Mouse (Mus musculus): ENCODE results near the gene Spata3. TPM values are rescaled to one million over a fixed set of nuclear protein-coding genes. Genes with fewer than 3 reads are reported as not detected.

The Spata3 gene
- total RNA-seq, 2 experiments from 2014 or later, result 0.36 to 0.99 TPM

DNA sequence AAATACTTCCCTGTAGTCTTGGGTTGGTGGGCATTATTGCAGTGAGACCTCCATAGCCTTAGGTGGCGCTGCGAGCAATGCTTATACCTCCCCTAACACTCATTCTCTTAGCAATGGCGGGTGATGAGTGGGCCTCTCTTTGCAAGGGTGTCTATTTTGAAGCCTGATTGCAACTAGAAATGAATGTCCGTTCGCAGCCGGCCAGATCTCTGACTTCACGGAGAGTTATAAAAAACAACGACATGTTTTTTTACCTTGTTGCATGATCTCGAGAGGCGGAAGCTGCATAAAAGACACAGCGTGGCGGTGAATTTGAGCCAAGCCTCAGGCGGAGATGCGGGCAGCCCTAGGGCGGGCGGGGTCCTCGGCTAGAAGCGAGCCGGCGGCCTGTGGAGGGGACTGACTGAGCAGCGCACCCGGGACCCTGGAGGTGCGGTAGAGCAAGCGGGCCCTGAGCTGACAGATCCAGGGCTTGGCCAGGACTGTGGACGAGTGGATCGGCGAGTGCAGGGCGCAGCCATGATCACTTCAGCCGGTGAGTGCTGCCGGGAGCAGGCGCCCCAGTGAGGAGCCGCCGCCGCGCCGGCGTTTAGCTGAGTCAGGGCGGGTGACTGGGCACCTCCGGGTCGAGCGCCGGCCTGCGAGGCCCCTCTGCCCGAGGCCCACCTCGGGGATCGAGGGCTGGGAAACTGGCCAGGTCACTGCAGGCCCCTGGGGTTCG is 47.8 kb downstream of the Spata3 start, which contains the start of gene Psmd1:
Psmd1 (plus strand) TSS at position 117 of the 721 bp plus-strand sequence.
- intact Hi-C loops (cut with DNase I), result loop anchor here (1.0 kb wide), 1 partner anchor 271 kb away; the partner anchor contains the start of gene Cab39
- peak; percentile 86 to 89 for DNase-seq (ENCODE audit: low spot score in 2 of 2)

DNA sequence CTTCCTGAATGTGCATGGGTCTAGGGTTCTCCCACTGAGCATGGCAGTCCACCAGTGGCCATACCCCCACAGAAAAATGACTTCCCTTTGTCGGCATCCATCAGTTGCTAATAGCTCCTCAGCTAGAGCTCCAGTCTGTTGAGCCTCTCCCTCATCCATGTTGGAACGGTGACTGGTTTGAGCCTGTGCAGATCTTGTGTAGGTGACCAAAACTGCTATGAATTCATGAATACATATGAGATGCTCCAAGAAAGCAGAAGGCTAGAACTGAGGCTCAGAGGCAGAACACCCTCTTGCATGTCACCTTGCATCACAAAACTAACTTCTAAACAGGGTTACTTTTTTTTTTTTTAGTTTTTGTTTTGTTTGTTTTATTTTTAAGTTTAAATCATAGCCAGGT is 59.9 kb downstream of the Spata3 start:
- intact Hi-C loops (cut with DNase I), result no loop called here
- no peak for DNase-seq (ENCODE audit: low spot score in 2 of 2)

Other genes with a start within 250 kb of the Spata3 start
- gene A630001G21Rik, start 238.2 kb upstream of the Spata3 start, total RNA-seq (2021), result 1 to 10 TPM in 1 of 2 experiments, under 1 TPM in 1; 0.17 to 1.2 TPM
- gene Cab39, start 223.4 kb upstream of the Spata3 start, total RNA-seq (2021), result 100 to 1,000 TPM; 150 to 163 TPM
- 100 to 1,000 TPM; 719 to 821 TPM for gene Itm2c, start 122.5 kb upstream of the Spata3 start, total RNA-seq (2021)
- gene 4933407L21Rik, start 88.3 kb upstream of the Spata3 start, total RNA-seq (2021), result 1 to 10 TPM; 6.5 to 7.5 TPM
- gene Gpr55, start 55.8 kb upstream of the Spata3 start, total RNA-seq (2021), result not detected
- gene 2810459M11Rik, start 29.0 kb downstream of the Spata3 start, total RNA-seq (2021), result 1 to 10 TPM; 5.6 to 9.0 TPM
- gene Psmd1, start 47.6 kb downstream of the Spata3 start, total RNA-seq (2021), result 100 to 1,000 TPM; 106 TPM
- gene Htr2b, start 95.2 kb downstream of the Spata3 start, total RNA-seq (2021), result not detected
- 1 to 10 TPM in 1 of 2 experiments, not detected in 1; 3.2 TPM for gene Gm21972, start 116.8 kb downstream of the Spata3 start, total RNA-seq (2021)
- 10 to 100 TPM; 34.1 to 46.5 TPM for gene Armc9, start 138.0 kb downstream of the Spata3 start, total RNA-seq (2021)